Mouse (Mus musculus) spleen, postnatal 36 days (tissue): ENCODE results near the gene Pgp.
A peak's percentile ranks its signal among the peaks of the same experiment; 100 is the strongest.

Experiments
- DNase-seq, 2 experiments: peaks; one replicate each; pipeline ENCODE4 v3.0.0; 2022; ENCODE audit warnings: low spot score in 2 of 2, mixed read lengths in 1 of 2

Gene Pgp

DNA sequence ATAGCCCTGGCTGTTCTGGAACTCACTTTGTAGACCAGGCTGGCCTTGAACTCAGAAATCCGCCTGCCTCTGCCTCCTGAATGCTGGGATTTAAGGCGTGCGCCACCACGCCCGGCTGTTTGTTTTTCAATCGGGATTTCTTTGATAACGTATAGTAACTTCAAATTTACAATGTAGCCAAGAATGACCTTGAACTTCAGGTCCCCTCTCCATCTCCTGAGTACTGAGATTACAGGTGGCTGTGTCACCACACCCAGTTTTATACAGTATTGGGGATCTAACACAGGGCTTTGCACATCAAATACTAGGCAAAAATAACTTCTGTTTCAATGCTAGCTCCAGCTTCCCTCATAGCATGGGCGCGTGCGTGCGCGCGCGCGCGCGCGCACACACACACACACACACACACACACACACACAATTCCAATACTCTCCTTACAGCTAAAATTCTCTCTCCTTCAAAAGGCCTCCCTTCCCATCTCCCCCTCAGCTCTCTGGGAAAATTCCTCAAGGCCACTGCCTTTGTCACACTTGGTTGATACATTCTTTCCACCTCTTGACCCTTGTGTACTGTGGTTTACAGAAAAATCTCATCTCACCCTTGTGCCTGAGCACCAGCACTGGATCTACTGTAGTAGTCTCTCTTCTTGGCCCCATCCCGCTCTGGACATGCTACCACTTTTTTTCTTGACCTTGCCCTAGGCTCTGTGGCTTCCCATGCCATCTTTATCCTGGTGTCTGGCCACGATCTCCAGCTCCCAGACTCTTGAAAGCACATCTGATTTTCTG lies 11.0 kb downstream of the Pgp start:
- no peak for DNase-seq

DNA sequence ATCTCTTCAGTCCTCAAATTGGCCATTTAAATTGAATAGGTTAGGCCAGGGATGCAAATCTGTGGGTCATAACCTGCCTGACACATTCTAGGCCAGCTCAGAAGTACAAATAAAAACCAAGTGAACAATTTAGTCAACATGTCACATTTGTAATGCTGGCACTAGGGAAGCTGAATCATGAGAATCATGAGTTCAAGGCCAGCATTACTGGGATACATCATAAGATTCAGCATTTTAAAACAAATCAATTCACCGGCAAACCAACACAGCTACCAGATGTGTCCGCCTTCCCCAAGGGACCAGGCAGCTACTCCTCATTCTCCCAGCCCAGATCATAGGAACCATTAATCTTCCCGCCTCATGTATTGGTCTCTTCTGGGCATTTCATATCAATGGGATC lies 13.3 kb downstream of the Pgp start:
- DNase-seq: no peak

DNA sequence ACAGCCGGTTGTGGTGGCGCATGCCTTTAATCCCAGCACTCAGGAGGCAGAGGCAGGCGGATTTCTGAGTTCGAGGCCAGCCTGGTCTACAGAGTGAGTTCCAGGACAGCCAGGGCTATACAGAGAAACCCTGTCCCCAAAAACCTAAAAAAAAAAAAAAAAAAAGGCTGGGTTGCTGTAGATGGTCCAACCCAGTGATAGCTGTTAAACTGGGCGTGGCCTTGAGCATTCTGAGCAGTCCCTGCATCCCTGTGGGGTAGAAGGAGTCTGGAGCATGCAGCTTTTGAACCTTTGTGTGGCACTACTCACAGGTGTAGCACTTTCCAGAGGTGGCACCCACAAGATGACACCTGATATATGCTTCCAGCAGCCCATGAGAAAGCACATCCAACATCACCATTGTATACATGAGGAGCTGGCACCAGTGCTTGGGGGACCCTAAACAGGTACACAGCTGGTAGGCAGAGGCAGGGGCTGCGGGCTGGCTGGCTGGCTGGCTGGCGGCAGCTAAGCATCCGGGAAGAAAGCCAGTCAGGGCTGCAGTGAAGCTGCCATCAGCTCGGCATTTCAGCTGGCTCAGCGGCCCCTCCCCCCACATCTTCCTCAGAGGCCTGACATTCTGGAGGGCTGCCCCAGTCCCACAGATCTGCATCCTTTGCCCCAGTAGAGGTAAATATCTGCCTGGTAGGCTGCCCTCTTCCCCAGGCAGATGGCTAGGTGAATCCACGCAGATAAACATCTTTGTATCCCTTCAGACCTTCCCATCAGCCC lies 15.1 kb downstream of the Pgp start:
- no peak for DNase-seq

DNA sequence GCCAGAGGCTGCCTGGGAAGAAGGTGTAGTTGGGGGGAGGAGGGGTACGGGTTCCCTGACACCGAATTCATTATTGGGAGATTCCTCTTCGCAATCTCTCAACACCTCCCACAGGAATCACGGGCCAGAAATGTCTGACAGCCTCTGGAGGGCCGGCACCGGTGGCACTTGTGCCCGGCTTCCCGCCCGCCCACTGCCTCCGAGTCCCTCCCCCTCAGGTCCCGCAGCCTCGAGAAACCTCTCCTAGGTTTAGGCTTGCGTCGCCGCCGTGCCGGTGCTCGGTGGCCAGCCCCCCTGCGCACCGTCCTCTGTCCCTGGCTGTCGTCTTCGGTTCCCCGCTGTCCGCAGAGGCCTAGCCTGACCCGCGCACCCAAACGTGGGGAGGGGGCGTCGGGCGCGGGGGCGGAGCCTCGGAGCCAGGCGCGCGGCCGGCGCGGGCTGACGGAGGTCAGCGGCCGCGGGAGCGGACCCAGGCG lies 18.0 kb downstream of the Pgp start, which contains the start of gene Caskin1:
TSS of gene Caskin1 (plus strand) at position 416 of the 476 bp plus-strand sequence.
- no peak for DNase-seq

DNA sequence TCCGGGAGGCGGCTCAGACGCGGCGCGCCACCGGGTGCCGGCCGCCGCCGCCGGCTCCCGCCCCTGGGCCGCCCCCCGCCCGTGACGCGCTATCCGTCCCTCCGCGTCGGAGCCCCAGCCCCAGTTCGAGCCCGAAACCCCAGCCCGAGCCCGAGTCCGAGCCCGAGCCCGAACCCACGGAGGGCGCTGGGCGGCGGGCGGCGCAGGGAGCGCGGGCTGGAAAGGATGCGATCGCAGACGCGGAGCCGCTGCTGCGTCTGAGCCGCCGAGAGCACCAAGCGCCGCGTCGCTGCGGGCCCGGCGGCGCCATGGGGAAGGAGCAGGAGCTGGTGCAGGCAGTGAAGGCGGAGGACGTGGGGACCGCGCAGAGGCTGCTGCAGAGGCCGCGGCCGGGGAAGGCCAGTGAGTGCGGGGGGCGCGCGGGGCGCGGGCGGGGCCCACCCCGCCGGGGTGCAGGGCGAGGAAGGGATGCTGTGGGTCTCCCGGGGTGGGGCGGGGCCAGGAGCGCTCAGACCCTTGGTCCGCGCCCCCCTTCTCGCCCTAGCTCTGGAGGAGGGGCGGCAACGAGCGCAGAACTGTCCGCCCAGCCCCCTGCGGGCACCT lies 18.6 kb downstream of the Pgp start:
- DNase-seq: no peak

DNA sequence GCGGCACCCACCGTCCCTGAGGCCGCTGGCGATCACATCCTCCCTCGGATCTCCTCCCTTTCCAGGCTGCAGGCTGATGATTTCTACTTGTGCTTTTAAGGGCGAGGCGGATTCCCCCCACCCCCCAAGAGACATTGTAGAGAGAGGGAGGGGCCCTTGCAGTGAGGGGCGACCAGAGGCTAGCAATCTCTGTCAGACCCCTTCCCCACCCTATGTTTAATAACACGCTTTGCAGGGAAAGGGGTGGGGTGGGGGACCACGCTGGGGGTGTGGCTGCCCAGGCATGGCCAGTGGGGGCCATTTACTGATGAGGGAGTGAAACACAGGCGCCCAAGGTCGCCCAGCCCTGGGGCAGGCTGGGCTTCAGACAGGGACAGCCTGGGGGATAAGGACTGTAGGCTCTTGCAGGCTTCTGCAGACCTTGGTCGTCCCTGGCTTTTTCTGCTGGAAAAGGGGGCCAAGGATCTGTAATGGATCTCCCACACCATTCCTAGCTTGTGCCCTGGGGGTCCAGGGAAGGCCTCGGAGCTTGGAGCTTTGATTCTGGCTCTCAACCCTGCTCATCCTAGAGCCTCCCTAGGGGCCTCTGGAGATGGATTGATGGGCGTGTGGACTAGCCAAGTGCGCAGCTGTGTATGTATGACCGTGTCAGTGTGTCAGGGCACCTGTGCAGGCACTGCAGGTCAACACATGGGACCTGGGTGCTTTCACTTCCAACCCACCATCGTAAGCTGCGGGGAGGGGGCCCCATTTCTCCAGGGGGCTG lies 19.3 kb downstream of the Pgp start:
- DNase-seq: no peak

DNA sequence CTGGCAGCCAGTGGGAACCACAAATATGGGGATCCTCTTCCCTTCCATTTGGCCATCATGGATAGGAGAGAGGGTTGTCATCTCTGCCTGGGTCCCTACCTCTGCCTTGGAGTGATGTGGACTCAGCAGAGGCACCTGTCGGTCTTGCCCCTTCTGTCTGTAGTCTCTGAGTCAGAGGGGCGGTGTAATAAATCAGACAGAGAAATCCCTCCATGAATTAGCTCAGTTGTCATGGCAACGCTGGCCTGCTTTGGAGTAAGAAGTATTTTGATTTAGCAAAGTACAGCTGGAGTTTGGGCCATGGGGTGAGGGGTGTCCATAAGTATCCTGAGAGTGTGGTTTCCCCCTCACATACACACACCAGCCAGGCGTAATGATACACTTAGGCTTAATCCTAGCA lies 20.2 kb downstream of the Pgp start:
- DNase-seq: no peak

DNA sequence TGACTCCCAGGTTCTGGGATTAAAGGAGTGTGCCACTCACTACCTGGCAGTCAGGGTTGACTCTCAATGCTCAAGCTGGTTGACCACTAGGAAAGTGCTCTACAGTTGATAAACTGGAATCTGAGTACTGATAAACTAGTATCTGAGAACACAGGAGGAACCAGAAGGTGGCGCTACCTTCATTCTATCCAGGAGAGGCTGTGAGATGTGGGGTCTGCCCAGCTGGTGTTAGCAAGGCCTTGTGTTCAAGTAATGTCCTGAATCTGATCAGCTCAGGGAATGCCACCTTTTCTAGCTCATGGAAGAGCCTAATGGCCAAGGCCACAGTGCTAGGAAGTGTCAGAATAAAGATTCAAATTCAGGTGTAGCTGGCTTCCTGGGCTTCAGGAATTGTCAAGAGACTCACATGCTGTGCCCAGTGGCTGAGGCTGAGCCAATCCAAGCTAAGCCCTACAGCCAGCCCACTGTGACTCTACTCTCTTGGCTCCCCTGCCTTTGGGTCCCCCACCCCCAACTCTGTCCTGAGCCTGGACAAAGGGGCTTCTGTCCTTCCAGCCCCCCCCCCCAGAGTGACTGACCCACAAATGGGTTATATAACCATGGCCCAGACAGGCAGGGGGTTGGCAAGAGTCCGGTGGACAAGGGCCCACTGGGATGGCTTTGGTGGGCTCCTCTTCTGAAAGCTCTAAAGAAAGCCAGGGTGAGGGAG lies 24.6 kb downstream of the Pgp start:
- DNase-seq: peak in 1 of 2 experiments; percentile 42

DNA sequence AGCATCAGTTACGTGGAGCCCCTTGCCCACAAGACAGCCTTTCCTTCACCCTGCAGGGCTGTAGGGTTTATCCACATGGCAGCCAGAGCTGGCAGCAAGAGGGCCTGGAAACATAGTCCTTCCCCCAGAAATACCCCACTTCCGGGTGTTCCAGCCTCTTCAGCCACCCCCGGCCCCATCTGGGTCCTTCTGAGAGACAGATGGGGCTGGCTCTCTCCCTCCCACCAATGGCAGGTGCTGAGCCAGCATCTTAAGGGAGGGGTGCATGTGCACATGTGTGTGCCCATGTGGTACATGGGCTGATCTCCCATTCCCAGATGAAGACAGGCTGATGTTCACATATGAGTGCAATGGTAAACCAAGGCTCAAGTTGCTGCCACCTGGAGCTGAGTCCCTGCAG lies 25.3 kb downstream of the Pgp start:
- no peak for DNase-seq

DNA sequence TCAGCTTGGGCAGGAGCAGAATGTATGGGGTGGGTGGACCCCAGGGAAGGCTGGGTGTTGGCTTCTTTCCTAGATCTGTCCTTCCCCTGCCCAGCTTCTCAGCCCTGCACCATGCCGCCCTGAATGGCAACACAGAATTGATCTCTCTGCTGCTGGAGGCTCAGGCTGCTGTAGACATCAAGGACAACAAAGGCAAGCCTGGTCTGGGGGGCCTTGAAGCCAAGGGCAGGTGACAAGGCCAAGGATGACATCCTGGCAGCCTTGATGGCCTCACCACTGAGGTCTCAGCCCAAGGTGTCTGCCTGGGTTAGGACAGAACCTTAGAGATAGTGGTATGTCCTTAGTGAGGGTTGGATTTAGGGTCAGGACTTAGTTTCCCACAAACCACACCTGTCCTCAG lies 25.8 kb downstream of the Pgp start:
- no peak for DNase-seq

DNA sequence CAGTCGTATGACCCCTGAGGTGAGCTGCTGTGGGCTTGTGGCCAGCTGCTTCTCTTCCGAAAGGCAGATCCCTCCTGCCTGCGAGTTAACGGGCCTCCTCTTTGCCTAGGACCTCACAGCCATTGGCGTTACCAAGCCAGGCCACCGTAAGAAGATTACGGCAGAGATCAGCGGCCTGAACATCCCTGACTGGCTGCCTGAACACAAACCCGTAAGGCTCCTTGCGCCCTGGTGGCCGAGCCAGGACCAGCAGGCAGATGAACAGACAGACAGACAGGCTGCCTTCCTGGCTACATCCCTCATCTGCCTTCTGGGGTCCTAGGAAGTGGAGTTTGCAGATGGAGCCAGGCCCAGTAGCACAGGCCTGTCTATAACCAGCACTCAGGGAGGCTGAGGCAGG lies 32.0 kb downstream of the Pgp start:
- DNase-seq: no peak

DNA sequence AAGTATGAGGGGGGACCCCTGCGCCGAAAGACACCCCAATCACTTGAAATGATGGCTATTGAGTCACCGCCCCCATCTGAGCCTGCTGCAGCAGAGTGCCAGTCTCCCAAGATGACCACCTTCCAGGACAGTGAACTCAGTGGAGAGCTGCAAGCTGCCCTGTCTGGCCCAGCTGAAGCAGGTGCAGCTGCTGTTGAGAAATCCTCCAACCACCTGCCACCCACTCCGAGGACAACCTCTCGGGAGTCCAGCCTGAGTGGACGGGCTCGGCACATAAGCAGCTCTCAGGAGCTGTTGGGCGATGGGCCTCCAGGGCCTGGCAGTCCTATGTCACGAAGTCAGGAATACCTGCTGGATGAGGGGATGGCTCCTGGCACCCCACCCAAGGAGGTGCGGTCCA lies 33.9 kb downstream of the Pgp start:
- DNase-seq: no peak

DNA sequence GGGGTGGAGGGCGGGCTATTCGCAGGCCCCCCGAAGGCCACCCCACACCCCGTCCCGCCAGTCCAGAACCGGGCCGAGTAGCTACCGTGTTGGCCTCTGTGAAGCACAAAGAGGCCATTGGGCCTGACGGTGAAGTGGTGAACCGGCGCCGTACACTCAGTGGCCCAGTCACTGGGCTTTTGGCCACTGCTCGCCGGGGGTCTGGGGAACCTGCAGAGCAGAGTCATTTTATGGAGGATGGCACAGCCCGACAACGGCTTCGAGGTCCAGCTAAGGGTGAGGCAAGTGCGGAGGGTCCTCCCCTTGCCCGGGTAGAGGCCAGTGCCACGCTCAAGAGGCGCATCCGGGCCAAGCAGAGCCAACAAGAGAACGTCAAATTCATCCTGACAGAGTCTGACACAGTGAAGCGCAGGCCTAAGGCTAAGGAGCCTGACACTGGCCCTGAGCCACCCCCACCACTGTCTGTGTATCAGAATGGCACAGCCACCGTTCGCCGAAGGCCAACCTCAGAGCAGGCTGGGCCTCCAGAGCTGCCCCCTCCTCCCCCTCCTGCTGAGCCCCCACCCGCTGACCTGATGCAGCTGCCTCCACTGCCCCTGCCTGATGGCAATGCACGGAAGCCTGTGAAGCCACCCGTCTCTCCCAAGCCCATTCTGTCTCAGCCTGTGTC lies 35.2 kb downstream of the Pgp start:
- no peak for DNase-seq

DNA sequence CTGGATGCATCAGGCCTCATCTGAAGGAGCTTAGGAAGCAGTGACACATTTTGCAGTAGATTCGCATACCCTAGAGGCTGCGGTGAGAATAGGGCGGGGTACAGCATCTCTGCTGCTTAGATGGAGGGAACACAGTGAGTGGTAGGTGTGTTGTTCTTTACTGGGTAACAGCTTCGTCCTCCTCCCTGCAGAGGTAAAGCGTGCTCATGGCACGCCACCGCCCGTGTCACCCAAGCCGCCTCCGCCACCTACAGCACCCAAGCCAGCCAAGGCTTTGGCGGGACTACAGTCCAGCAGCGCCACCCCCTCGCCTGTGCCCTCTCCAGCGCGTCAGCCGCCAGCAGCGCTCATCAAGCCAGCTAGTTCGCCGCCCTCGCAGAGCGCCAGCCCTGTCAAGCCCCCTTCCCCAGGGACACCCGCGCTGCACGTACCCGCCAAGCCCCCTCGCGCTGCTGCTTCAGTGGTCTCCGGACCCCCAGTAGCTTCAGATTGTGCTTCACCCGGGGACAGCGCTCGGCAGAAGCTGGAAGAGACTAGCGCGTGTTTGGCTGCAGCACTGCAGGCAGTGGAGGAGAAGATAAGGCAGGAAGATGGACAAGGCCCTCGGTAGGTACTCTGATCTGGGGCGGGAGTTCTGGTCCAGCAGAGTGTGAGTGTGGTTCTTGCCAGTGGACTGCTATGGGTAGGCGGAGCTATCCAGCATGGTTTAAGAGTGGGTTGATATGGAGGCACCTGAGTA lies 36.3 kb downstream of the Pgp start:
- DNase-seq: no peak

DNA sequence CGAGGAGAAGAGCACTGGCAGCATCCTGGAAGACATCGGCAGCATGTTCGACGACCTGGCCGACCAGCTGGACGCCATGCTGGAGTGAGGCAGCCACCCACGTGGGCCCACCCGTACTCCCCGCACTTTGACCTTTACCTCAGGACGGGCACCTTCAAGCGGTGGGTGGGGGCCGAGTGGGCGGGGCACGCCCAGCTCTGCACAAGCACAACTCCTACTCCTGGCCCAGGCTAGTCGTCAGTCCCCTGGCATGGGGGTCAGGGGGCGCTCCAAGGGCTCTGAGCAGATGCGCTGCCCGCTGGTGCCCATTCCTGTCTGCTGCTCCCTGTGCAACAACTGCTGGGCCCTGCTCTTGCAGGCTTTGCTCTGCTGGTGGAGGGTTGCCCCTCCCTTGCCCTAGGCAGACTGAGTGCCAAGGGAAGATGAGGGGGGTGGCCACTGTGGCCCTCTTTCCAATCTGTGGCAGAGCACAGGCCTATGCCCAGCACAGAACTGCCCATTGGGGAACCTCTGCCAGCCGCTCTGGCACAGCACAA lies 37.0 kb downstream of the Pgp start:
- no peak for DNase-seq

DNA sequence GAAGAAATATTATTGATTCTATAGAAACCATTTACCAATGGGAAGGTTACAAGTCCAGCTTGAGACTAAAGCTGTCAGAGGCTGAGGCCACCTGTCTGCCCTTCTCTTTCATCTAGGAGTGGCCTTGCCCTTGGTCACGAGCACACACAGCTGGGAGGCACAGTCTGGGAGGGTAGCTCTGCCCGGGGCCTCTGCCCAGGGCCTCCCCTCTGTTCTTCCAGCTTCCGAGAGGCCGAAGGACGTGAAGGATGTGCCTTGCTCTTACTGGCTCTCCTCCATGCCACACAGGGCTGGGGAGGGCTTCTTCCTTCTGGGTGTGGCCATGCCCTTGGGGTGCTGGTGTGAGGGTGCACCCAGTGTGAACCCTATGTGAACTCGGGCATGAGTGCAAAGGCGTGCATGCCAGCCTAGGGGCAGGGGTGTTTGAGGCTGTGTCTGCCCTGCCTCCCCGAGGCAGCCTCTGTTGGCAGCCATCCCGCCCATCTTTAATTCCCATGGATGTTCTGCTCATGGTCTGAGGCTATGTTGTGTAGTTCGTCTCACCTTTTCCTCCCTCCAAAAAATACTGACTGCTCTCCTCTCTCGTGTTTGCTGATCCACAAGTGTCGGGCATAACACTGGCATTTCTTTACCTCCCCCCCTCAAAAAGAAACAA lies 37.7 kb downstream of the Pgp start:
- no peak for DNase-seq

DNA sequence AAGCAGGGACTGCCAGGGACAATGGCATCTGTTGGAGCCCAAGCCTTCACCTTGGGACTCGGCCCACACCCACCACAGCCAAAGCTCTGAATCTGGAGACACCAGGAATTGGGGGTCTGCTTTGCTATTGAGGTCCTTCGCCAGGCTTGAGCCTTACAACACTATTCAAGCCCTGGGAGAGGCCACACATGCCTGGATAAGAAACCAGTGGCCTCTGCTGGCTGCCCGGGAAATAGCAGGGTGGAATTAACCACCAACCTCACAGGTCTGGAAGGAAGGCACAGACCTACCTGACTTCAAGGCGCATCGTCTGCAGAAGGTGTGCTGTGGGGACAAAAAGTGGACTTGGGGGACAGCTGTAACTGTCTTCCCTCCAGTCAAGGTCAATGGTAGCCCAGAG lies 43.4 kb downstream of the Pgp start:
- DNase-seq: no peak

DNA sequence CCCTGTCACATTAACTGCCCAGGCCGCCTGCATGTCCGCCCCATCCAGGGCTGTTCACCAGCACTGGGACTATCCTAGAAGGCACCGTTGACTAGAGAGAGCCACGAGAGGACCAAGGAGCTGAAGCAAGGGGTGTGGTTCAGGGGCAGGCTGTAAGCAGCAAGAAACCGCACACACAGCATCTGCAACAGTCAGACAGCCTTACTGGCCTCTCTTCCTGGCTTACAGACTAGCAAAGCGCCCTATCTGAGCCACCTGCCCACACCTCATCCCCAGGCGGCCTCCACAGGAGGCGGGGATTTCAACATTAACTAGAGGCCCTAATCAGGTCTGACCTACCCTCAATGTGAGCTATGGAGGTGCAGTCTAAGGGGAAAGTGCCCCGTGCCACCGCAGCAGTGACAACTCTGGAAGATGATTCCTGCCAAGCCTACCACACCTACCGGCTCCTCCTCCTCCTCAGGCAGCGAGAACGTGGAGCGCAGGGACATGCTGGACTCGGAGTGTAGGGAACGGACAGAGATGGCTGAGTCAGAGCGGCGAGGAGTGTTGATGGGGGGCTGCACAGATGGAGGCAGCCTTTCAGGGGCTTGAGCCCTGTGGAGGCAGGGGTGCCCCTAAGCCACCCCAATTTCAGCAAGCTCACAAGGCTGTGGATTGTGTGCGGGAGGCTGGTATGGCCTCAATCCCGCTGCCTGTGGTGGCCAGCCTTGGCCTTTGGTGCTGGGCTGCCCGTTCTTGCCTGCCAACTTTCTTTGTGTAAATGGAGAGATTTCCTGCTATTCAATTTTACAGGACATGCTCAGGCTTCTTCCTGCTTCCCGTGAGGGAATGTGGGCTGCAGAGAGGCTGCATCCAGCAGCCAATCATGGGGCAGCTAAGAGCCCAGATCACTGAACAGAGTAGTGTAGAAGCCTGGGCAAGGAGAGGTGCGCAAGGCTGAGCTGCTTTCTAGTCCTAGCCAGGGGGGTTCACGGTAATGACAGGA lies 44.4 kb downstream of the Pgp start:
- DNase-seq: no peak
